Mouse (Mus musculus) right cerebral cortex, postnatal 4 days (tissue): ENCODE measurements at regions not wholly inside any gene's neighbourhood (a gene's known extent, or its start where the extent isn't known, plus 50 kb on each side); places are given as distances from the start of the nearest gene placed in this dataset.

ENCODE experiments used
- DNase-seq: peaks from one replicate; pipeline ENCODE4 v3.0.0-alpha.2; 2022

DNA sequence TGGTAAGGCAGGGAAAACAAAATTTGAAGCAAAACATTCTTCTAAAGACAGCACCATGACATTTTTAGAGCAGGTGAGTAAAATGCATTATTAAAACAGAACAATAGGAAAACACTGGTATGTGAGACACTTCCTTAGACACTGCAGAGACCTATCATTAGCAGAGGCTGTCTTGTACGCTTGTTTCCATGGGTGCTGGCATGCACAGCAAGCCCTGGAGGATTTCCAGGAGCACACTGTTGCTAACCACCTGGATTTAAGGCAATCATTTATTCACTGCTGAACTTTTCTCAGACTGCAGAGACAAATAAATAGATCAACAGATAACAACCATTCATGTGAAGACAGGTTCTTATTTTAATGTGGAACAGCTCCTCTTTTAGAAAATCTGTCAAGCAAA lies 127.7 kb downstream of the Pros1 start:
- DNase-seq = no peak

DNA sequence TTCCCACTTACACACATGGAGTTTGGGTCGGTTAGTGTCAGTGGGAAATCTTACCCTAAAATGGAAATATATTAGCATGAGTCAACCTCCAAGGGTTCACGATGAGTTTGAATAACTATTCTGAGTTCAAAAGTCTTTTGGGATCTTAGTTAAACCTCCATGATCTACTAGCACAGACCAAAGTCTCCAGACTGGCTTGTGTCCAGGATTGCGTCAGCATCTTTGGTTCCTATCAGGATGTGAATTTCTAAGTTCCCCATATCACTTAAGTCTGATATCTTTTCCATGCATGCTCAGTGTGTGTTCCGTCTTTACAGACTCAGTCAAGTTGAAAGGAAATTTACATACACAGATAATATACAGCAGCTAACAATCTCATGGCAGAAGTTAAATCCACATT lies 128.5 kb downstream of the Pros1 start:
- no peak for DNase-seq

DNA sequence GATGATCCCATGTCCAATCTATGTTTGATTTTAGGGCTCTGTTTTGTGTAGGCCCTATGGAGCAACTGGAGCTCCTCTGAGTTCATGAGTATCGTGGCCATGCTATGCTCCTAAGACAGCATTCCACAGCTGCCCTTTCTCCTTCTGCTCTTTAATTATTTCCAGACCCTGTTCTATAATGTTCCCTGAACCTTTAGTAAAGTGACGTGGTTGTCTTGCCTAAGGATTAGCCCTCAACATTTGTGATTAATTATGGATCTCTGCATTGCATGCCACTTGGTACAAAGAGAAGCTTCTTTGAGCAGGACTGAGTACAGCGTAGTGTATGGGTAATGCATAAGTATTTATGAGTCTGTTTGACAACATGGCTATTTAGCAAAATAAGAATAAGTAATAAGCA lies 141.4 kb downstream of the Pros1 start:
- no peak for DNase-seq

DNA sequence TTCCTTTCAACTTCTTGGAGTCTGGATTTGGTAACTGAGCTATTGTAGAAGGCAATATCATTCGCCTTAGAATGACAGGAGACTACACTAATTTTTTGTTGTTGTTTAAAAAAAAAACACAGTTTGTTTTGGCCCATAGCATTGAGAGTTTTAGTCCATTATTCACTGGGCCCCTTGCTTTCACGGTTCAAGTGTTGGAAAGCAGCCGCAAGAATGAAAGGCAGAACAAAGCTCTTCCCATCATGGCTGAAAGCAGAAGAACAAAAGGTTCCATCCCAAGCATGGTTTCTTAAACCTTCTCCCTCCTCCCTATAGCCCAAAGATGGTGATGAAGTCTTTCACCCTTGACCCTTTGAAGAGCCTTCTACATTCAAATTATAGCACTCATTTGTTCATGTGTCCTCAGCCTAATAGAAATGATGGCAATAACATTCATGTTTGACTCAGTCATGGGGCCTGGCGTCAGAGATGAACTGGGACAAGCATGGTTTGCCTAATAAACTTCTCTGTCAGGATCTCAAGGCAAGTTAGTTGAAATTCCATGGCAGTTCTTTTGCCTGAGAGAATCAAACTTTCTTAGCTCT lies 157.1 kb downstream of the Pros1 start:
- DNase-seq = no peak

DNA sequence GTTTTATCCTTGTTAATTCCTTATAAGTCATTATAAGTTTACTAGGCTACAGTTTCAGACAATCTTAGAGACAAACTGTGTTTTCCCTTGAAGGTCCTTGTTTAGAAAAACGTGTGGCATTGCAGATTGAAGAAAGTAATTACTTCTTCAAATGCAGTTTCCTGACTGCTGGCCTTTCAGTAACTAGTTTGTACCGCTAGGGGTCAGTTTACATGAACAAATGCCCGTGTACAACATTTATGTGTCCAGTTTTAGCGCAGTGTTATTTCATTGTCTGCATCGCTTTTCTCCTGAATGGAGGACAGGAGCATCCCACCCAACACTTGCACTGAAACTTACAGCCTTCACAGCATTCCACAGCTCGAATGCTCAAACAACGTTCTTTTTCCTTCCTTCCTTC lies 160.3 kb downstream of the Pros1 start:
- no peak for DNase-seq

DNA sequence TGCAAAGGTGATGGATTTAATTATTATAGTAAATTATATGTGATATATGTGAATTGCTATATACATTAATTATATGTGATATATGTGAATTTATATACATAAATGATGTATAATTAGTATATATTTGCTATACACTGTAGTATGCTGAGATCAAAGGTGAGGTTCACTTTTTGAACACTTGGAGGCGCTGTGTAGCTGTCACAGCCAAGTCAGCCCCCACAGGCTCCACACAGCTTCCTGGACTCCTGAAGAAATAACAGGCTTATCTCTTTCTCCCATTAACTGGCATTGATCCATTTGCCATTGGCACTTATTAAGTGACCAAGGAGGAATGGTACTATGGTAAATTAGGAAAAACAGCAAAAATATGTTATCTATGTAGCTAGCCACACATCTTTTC lies 162.0 kb downstream of the Pros1 start:
- peak; percentile 61 for DNase-seq

DNA sequence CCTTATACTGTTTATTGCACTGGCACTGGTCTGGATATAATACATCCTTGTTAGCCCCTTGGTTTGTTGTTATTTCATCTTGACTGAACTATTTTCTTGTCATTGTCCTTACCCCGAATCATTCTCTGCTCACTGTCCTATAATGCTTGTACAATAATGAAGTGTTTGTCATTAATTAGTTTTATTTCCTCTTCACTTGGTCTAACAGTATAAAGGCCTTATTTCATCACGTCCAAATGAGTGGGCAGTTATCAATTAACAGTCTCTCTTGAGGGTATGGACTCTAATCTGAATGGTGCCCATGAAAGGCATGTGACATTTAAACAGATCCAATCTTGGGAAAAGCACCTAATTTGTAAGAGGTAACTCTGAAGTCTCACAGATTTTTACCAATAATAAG lies 162.6 kb downstream of the Pros1 start:
- no peak for DNase-seq

DNA sequence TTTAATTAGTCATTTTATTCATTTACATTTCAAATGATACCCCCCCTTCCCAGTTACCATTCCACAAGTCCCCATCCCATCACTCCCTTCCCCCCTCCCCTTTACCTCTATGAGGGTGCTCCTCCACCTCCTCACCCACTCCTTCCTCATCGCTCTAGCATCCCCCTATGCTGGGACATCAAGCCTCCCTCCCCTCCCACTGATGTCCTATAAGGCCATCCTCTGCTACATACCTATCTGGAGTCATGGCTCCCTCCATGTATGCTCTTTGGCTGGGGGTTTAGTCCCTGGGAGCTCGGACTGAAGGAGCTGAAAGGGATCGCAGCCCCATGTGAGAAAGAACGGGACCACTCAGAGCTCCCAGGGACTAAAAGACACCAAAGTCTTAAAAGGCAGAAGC lies 176.3 kb downstream of the Pros1 start:
- DNase-seq = no peak

DNA sequence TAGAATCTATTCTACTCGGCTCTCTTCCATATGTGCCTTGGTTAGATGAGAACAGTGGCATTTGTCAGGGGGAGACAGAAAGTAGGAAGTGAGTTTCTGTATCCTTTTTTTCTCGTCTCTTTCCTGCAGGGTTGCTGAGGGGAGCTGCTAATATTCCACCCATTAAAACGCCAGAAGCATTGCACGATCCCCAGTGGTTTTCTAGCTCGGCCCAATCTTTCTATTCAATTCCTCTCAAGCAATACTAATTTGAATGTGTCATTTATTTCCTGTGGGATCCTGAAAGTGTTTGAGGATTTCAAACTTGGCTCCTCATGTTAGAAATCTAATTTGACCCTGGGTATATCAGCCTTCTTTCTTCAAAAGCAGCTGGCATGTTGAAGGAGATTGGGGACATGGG lies 176.9 kb downstream of the Pros1 start:
- DNase-seq = no peak

DNA sequence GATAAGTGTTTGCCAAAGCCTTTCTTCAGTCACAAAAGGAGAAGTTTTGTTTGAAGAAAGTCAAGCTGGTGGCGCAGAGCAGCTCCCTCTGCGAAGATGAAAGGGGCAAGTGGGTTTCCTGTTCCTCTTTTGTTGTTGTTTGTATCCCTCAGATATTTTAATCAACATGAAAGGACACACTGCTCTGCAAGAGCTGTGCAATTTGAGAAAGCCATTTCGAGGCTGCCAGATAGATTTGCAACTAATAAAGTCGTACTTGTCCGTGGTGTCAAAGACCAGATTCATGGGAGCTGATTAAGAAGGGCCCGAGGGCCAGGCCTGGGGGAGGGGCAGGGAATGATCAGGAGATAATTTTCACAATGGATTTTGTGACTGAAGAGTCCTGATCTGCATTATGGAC lies 177.7 kb downstream of the Pros1 start:
- no peak for DNase-seq

DNA sequence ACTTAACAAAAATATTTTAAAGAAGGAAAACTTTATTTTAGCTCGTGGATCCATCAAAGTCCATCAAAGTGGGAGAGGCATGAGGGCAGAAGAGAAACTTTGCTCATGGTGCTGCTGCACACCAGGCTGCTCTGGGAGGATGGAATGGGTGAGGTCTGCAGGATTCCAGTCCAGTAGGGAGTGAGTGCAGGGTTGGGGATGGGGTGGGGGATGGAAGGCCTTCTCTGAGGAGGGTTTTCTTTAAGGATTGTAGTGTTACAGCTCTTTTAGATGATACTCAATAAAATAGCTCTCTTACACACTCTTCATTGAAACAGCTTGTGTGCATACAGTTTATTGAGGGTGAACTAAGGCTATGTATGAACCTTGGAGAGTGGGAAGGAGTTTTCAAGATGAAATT lies 195.0 kb downstream of the Pros1 start:
- no peak for DNase-seq

DNA sequence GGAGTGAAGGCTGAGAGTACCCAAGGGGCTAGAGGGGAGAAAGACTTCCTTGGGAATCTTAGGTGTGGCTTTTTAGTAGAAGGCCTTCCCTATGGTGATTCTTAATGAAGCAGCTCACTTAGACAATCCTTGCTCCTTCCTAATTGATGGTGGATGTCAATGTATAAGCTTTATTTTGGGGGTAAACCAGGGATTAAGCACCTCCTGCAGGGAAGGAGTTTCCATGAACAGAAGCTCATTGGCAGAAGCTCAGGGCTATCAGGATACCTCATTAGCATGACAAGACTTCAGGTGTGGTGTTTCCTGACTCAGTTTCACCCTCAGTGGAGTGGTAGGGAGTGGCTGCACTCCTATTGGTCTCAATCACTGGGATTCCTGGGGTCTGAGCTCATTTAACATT lies 208.8 kb downstream of the Pros1 start:
- no peak for DNase-seq

DNA sequence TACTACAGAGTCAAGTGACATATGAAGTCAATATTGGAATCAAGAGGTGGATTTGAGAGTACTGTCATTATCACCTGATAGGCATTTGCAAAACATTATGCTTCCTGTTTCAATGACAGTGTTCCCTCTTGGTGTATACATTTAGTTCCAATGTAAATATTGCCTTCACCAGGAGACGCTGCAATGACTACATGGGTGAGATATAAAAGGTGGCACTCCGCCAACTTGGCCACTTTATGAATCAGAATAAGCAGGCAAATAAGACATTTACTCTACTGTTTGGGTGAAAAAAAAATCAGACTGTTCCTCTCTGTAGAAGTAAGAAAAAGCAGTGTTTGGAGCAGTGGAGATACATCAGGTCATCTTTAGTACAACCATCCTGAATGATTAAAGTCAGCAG lies 215.9 kb downstream of the Pros1 start:
- no peak for DNase-seq

DNA sequence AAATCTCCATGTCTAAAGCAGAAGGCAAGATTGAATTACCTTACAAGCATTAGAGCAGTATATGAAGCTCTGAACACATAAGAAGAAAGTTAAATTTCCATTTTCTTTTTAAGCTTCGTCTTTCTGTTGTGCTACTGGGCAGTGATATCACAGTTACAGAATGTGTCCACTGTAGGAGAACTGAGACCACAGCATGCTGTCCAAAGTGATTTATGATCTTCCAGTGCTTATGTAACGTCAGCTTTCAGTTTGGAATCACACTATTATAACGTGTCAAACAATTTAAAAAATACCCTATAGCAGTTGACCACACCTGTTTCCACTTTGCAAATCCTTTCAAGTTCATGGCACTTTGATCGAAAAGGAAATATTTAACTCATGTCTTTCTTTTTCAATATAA lies 221.7 kb downstream of the Pros1 start:
- DNase-seq = no peak

DNA sequence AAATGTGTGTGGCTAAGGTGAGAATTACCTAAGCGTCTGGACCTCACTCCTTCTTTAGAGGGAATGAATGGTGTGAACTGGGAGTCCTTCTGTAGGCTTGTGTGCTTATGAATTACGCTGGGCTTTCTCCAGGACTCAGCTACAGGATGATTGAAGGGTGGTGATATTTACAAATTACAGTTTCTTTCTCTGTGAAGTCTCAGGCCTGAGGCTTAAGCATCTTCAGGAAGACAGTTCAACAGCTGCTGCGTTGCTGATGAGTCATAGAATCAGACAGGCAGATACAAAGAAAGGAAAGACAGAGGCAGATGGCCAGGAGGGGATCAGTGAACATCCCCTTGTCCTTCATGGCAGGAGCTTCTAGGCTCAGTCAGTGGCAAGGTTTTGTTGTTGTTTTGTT lies 227.3 kb downstream of the Pros1 start:
- DNase-seq = no peak

DNA sequence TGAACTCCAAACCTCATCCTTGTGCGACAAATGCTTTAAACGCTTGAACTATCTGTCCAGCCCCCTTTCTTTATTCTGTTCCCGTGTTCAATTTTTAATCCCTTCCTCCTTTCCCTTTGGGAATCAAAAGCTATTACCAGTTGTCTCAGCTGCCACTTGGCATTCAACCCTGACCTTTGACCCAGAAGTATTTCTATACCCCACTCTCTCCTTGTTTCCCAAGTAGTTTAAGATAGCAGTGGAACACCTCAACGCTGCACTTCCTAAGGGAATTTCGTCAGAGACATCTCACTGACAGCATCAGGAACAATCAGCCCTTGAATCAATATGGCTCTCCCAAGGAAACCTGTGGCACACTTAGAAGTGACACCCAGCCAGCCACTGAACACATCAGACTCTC lies 229.1 kb downstream of the Pros1 start:
- no peak for DNase-seq

DNA sequence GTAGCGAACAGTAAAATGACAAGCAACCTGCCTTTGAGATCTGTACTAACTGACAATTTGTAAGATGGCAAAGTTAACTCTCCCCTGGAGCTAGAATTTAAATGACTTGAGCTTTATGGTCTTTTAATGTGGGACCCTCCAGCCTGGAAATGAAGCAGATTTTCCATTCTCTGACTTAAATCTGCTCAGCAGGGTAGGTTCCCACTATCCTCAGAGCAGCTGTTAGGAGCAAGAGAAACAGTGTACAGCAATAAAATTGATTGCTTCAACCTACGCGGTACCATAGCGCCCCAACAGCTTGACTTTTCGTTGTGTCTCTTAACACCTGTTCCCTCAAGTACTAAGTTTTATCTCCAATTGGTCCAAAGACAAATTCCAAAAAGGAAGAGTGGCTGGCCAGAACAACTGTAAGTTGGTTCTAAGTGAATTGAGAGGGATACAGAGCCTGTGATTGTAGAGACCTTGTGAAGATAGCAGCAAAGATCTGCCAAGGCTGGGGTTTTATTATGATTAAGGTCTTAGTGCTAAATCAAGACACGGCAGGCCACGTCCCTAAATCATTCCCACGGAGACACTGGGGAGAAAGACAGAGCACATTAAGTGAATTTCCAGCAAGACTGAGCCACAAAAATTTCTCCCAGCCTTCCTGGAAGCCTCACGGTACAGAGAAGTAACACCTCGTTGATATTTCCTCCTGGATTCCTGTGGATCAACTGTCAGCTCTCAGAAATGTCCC lies 230.1 kb downstream of the Pros1 start:
- DNase-seq = no peak

DNA sequence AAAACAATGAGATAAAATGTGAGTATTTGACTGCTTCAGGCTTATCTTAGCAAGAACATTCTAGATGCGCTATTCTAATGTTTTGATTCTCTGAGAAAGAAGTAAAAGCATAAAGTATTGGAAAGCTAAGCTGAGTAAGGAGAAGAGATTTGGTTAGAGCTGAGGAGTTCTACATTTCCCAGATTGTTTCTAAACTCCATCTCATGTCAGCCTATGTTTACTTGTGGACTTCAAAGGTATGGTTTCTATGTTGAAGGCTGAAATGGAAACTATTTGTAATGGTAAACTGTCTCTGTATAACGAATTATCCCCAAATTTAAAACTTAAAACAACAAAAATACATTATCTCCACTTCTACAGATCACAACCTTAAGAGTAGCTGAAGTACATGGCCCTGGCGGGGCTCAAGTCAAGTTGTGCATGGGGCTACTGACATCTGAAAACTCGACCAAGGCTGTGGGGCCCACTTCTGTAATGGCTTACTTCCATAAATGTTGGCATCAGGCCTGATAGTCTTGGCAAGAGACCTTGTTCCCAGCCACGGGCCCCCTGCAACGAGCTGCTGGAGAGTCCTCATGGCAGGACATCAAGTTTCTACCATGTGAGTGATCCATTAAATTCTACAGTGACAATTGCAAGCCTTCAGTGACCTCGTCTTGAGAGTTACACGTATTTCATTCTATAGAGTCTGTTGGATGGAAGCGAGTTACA lies 232.1 kb downstream of the Pros1 start:
- DNase-seq = no peak

DNA sequence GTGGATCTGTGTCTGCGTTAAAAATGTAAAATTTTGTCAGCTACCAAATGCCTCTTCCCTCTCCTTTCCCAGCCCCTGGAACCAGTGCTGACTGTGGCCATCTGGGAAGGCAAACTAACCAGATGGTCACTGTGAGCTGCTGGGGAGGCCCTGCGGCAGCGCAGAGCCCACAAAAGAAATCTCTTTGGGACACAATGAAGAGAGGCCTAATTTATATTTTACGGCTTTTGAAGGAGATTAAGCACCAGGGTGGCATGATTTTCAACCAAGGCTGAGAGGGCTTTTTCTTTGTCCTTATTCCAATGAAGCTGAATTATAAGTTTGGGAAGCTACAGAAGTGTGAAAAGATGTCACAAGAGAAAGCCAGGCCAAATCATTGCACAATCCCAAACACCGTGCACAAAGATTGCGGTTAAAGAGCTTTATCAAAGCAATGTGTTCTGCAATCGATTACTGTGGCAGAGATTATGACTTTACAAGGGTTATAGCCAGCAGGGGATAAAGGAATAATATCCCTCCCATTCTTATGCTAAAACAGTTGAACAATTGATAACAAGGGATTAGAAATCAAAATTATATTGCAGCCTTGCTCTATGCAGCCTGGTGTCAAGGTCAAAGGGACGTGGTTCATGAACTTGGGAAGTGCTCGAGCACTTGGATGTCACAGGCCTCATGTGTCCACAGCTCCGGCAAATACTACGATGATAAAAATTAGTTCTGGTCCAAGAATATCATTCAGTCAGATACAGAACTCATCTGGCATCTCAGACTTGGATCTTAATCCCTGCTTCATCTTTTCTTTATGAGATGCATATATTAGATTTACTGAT lies 237.6 kb downstream of the Pros1 start:
- DNase-seq = peak; percentile 19

DNA sequence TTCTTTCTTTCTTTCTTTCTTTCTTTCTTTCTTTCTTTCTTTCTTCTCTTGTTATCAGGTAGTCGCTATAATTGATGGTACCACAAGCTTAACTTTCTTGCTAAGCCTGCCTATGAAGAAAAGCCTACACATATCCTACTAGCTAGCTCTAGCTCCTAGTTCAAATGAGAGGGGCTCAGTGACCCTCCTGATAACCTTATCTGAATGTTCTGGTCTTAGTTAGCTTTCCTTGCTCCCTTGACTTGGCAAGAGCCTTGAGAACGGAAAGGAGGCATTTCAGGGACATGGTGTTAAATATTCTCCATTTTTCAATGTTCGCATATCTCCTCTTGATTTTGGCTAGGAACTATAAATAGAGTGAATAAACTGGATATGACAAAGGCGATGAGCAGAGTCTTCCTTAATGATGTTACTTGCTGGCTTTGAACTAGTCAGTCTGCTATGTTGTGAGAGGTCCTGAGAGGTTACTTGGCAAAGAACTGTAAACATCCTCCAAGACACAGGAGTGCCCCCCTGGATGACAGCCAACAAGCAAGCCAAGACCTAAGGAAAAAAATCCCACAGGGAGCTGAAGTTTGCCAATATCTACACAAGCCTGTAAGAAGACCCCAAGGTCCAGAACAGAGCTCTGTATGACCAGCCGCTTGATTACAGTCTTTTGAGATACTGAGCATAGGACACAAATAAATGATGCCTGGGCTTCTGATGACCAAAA lies 240.2 kb downstream of the Pros1 start:
- no peak for DNase-seq

DNA sequence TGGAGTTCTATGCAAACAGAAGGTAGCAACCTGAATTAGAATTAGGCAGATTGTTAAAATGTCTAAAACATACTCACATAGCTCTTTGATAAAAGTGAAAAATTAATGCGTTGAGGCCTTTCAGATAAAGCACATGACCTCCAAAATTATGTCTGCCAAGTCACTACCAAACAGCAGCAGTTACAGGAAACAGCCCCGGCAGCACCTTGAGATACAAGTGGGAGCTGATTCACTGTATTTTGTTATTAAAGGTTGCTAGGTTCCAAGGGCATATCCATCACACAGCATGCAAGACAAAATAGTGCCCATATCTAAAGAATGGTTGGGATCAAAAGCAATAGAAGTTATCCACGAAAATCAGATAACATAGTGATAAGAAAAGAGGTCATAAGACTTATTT lies 248.3 kb downstream of the Pros1 start:
- DNase-seq = no peak

DNA sequence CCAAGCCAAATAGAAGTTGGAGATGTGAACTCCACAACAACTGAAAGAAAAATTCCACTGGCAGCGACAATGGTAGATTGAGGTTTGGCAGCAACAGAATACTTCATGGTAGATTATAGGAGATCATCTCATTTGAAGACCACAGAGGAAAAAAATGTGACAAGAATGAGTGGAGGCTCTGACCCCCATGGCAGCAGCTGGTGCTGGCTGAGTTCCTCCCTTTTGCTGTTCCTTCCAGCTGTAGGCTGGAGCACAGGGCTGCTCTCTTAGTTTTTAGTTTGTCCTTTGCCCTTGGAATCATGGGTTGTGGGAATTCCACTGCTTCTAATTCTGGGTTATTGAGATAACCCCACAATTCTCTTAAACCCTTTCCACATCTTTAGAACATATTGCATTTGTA lies 248.8 kb downstream of the Pros1 start:
- no peak for DNase-seq

DNA sequence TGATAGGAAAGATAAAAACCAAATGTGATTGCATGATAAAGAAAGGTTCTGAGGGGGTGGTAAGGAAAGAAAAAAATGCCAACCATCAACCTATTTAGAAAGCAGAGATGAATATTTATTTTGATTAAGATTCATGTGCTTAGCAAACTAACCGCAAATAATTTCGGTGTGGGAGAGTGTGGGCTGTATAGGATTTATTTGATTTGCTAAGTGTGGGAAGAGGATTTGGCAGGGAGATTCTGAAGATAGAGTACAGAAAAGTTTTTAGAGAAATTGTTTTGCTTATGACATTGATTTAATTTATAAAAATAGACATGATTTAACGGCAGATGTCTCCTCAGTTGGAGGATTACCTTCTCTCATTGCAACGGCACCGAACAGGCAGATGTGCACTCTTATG lies 250.3 kb downstream of the Pros1 start:
- DNase-seq = no peak
